Mouse (Mus musculus) spleen, adult 2 months (tissue): Measurements from ENCODE around the gene Tmpo. TPM values are rescaled to one million over a fixed set of nuclear protein-coding genes. Genes with fewer than 3 reads are reported as not detected.
"Not testable (repeated sequence)": the region's sequence is repeated elsewhere in the genome, so short reads cannot be mapped to it uniquely, and the experiment has no call there.

ENCODE experiments used
- DNase-seq, 2 experiments: peaks; one replicate each; pipeline versions ENCODE4 v3.0.0 to v3.0.0-alpha.2; 2012 to 2021; ENCODE audit warnings: low spot score in 2 of 2, low read depth in 1 of 2
- H3K27ac ChIP-seq: fragments of 200-500 bp; 2 replicates; pipeline ENCODE4 v1.5.1; 2012; ENCODE audit warnings: low read length, inconsistent platforms; ENCODE audit not compliant: insufficient read depth
- H3K27me3 ChIP-seq: fragments of 200-500 bp; 2 replicates; pipeline ENCODE4 v1.6.1; 2012; ENCODE audit warnings: mild to moderate bottlenecking, moderate library complexity, low read length, inconsistent platforms; ENCODE audit not compliant: control insufficient read depth, insufficient read depth
- H3K36me3 ChIP-seq: fragments of 200-500 bp; 2 replicates; pipeline ENCODE4 v1.6.1; 2012; ENCODE audit warnings: mild to moderate bottlenecking, low read length, inconsistent platforms; ENCODE audit not compliant: control insufficient read depth, insufficient read depth
- H3K4me1 ChIP-seq: fragments of 200-500 bp; 2 replicates; pipeline ENCODE4 v1.6.1; 2011; ENCODE audit warnings: inconsistent platforms; ENCODE audit not compliant: control insufficient read depth, insufficient read depth, insufficient read length
- H3K4me3 ChIP-seq: fragments of 200-500 bp; 2 replicates; pipeline ENCODE4 v1.5.1; 2011; ENCODE audit warnings: mild to moderate bottlenecking, inconsistent platforms; ENCODE audit not compliant: insufficient read depth, insufficient read length; ENCODE audit errors: extremely low read depth
- CTCF ChIP-seq: fragments of 200-500 bp; IDR thresholded peaks from 2 replicates; pipeline ENCODE4 v1.5.1; 2011; ENCODE audit warnings: mild to moderate bottlenecking, inconsistent platforms; ENCODE audit not compliant: insufficient read depth, insufficient read length, insufficient replicate concordance; ENCODE audit errors: extremely low read depth
- POLR2A ChIP-seq: fragments of 200-500 bp; IDR thresholded peaks from 2 replicates; pipeline ENCODE4 v1.6.1; 2011; ENCODE audit warnings: low read depth, low read length, inconsistent platforms
- WGBS: fragments of 180-500 bp; shearing (Covaris S2); methylation state at CpG from one replicate; pipeline ENCODE4 v1.1.7; 2018; 5-methylcytosine and 5-hydroxymethylcytosine counted together
- polyA plus RNA-seq: library from polyadenylated mRNA; depleted of rRNA; stranded (reverse); fragments of >200 nt; gene quantifications from 2 replicates; pipeline ENCODE4 v1.2.3, GENCODE M21; 2012

Gene Tmpo
- polyA plus RNA-seq, 1 experiment, result 37.0 TPM

GRCm38 (mm10) chr10:91187349-91187748 is 6.2 kb upstream of the Tmpo start:
- DNase-seq, result no peak
- H3K4me3 ChIP-seq, result peak overlapping the region; percentile 28
- H3K4me1 ChIP-seq, result peaks cover 3% of the 10 kb centered on the region; the same call in 1 of the 2 replicates
- no peaks in the 10 kb centered on the region for H3K27me3 ChIP-seq
- WGBS, result 30% methylated on average over 10 of the region's 10 CpGs
- no peaks in the 10 kb centered on the region for H3K36me3 ChIP-seq
- H3K27ac ChIP-seq, result no peak overlapping the region
- TF ChIP-seq POLR2A, result no peak
- no peak for TF ChIP-seq CTCF

- Histone ChIP-seq H3K36me3 (no peaks in the 10 kb centered on the region), H3K27me3 (no peaks in the 10 kb centered on the region), H3K4me1 (peaks cover 3% of the 10 kb centered on the region; the same call in 1 of the 2 replicates), H3K4me3 (no peak overlapping the region), H3K27ac (no peak overlapping the region)
- TF ChIP-seq POLR2A, result no peak
- no peak for TF ChIP-seq CTCF
- WGBS, result 94% methylated on average over 2 of the region's 2 CpGs
- no peak for DNase-seq
Measured at GRCm38 (mm10) chr10:91185721-91186120, 4.6 kb upstream of the Tmpo start.

- not testable (repeated sequence) for H3K4me1 ChIP-seq, DNase-seq, H3K27me3 ChIP-seq, H3K4me3 ChIP-seq, H3K27ac ChIP-seq, H3K36me3 ChIP-seq
- WGBS, result 55% methylated on average over 5 of the region's 5 CpGs
Measured at GRCm38 (mm10) chr10:91184893-91185292, 3.8 kb upstream of the Tmpo start.

- Histone ChIP-seq H3K36me3 (no peaks in the 10 kb centered on the region), H3K4me3 (no peak overlapping the region), H3K27ac (no peak overlapping the region; the same call in 1 of the 2 replicates), H3K4me1 (peaks cover 8% of the 10 kb centered on the region; the same call in 1 of the 2 replicates), H3K27me3 (no peaks in the 10 kb centered on the region)
- WGBS, result 67% methylated on average over 3 of the region's 3 CpGs
- no peak for DNase-seq
- TF ChIP-seq CTCF, result no peak
- no peak for TF ChIP-seq POLR2A
Measured at GRCm38 (mm10) chr10:91183316-91183715, 2.2 kb upstream of the Tmpo start.

GRCm38 (mm10) chr10:91182291-91182990 is 1.3 kb upstream of the Tmpo start:
- TF ChIP-seq CTCF (no peak), POLR2A (no peak)
- peak overlapping the region; percentile 81 for H3K4me3 ChIP-seq
- under 1% methylated on average over 16 of the region's 16 CpGs for WGBS
- no peak for DNase-seq
- H3K27ac ChIP-seq, result peak overlapping the region; percentile 97
- H3K36me3 ChIP-seq, result no peaks in the 10 kb centered on the region
- peaks cover 8% of the 10 kb centered on the region; the same call in 1 of the 2 replicates for H3K4me1 ChIP-seq
- no peaks in the 10 kb centered on the region for H3K27me3 ChIP-seq

- peaks cover 4% of the 10 kb centered on the region; the same call in 1 of the 2 replicates for H3K4me1 ChIP-seq
- DNase-seq, result peak; percentile 95 to 98
- peak overlapping the region; percentile 97 for H3K27ac ChIP-seq
- H3K27me3 ChIP-seq, result no peaks in the 10 kb centered on the region
- WGBS, result under 1% methylated on average over 69 of the region's 69 CpGs
- TF ChIP-seq CTCF (no peak), POLR2A (peak; percentile 76)
- H3K4me3 ChIP-seq, result peak overlapping the region; percentile 81
- no peaks in the 10 kb centered on the region for H3K36me3 ChIP-seq
Measured at GRCm38 (mm10) chr10:91181461-91182288, 560 bp upstream of the Tmpo start.

- TF ChIP-seq POLR2A, result no peak
- TF ChIP-seq CTCF, result no peak
- DNase-seq, result no peak
- WGBS, result 66% methylated on average over 7 of the region's 7 CpGs
- Histone ChIP-seq H3K36me3 (no peaks in the 10 kb centered on the region), H3K27ac (peak overlapping the region; percentile 97), H3K4me3 (peak overlapping the region; percentile 4; the same call in 1 of the 2 replicates), H3K4me1 (peaks cover 4% of the 10 kb centered on the region; the same call in 1 of the 2 replicates), H3K27me3 (no peaks in the 10 kb centered on the region)
Measured at GRCm38 (mm10) chr10:91180301-91180700, 814 bp downstream of the Tmpo start.
